Mouse (Mus musculus): Measurements from ENCODE around the gene Zkscan3.

DNA sequence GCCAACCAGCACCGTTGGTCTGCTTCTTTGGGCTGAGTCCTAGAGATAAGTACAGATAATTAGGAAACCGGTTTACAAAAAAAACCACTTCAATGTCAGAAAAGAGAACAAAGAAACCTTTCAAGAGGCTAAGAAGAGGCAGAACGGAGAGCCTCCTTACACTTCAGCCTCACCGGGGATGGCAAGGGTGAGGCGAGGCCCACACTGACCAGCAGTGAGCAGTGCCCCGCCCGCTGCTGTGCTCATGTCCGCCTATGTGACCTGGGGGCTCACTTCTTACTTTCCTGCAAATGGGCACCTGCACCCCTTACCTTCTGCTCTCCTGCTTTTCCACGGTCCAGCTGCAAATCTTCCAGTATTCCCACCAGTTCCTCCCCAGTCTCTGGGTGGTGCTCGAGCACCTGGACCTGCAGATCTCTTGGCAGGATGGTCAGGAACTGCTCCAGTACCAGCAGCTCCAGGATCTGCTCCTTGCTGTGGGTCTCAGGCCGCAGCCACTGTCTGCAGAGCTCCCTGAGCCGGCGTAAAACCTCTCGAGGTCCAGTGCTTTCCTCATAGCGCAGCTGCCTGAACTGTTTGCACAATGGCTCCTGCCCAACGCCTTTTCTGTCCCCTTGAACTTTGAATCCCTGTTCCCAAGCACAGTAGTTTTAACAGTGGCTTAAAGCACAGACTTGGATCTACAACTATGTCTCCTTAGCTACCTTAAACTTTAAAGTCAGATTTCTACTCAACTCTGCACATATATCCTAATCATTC lies 45.5 kb upstream of the Zkscan3 start:
- TF ChIP-seq GATA1 (IDR thresholded peaks at IDR 0.05; ENCODE audit: borderline replicate concordance, low read length), result no peak
- TF ChIP-seq FLI1 (IDR thresholded peaks at IDR 0.05; ENCODE audit: low read length), result no peak
